Mouse (Mus musculus): ENCODE measurements around the gene Clec4d. TPM values are rescaled to one million over a fixed set of nuclear protein-coding genes. Genes with fewer than 3 reads are reported as not detected.
"Not testable (repeated sequence)": the region's sequence is repeated elsewhere in the genome, so short reads cannot be mapped to it uniquely, and the experiment has no call there.

Gene Clec4d
- total RNA-seq (2021), result not detected
- long read RNA-seq, experiment 1, result 0 reads
- long read RNA-seq, experiment 2, result 0 reads

- DNase-seq, result no peak
Observed at GRCm38 (mm10) chr6:123261555-123262161, at the start of gene Clec4d. Gene Clec4d (plus strand): TSS chr6:123262111.

- DNase-seq, result no peak
Observed at GRCm38 (mm10) chr6:123227519-123228166, 34.3 kb upstream of the Clec4d start.

DNA sequence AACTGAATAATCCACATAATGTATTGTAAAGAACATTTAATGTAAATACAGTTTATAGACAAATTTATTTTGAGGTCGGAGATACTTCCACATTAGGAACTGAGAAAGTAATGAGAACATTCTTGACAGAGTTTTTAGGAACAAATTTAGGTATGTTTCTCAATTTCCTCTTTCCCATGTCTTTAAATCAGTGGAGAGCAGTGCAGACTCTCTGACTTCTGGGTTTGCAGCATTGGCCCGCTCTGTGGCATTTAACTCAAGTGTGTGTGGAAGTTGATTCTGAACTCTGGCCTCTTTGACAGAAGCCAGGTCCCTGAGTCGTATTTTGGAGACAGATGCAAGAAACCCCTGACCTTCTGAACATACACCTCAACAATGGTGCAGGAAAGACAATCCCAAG, 32.3 kb upstream of the Clec4d start, which contains the start of gene Clec4n:
TSS of gene Clec4n (plus strand) at position 200 of the 400 bp plus-strand sequence.
- DNase-seq, result no peak

DNA sequence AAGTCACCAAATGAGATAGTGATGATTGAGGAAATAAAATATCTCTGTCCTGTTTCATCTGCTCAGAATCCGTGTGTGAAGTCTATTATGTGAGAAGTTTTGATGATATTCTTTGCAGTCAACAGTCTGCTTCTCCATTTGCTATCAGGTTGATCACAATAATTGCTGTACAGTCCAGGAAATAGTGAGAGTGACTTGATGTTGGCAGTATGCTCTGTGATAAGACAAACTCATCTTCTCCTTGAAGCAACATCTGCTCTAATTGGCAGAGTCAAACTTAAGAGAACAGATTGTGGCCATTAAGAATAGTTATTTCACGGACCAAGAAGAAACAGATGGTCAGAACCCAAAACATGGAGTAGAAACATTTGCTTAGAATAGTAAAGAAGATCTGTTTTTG, 30.8 kb upstream of the Clec4d start:
- no peak for DNase-seq

DNA sequence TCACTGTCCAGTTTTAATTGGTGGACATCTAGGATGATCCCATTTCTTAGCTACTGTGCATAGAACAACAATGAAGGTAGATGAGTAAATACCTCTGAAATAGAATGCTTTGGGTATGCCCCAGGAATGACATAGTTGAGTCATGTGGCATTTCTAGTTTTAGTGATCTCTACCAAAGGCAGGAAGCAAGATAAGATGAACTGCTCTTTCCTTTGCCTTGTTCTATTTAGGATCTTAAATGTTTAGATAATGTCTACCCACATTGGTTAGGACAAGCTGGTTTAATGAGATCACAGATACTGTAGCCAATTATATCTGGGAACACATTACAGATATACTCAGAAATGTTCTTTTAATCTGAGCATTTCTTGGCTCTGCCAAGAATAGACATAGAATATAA, 24.3 kb upstream of the Clec4d start:
- no peak for DNase-seq

DNA sequence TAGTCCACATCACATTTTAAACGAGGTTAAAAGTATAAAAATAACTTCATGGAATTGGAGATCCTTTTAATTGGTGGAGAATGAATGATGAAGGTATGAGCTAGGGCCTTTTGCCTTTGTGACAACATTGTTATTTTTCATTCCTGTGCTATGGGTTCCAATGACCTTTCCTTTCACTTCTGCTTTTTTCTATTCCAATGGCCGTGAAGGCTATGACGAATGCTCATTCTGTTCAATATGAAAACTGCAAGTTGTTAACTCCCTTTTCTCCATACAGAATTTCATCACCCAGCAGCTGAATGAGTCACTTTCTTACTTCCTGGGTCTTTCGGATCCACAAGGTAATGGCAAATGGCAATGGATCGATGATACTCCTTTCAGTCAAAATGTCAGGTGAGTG, 17.7 kb upstream of the Clec4d start:
- DNase-seq, result no peak

DNA sequence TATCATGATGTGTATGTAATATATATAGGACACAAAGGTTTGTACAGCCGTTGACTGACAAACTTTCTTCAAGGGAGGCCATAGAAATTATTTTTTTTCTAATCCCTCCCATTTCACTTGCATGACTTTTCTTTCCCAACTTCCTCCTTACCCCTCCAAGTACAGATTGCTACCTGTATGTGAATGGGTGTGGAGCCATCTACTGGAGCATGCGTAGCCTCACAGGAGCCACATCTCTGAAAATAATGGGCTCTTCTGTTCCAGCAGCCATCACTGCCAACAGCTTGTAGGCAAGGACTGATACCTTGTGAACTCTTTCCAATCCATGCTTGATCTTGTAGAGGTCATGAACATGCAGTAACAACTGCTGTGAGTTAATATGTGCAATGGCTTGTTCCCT, 13.0 kb upstream of the Clec4d start:
- DNase-seq, result not testable (repeated sequence)

- no peak for DNase-seq
Observed at GRCm38 (mm10) chr6:123252735-123253134, 9.2 kb upstream of the Clec4d start.

GRCm38 (mm10) chr6:123258946-123259345, 3.0 kb upstream of the Clec4d start:
- DNase-seq, result no peak

DNA sequence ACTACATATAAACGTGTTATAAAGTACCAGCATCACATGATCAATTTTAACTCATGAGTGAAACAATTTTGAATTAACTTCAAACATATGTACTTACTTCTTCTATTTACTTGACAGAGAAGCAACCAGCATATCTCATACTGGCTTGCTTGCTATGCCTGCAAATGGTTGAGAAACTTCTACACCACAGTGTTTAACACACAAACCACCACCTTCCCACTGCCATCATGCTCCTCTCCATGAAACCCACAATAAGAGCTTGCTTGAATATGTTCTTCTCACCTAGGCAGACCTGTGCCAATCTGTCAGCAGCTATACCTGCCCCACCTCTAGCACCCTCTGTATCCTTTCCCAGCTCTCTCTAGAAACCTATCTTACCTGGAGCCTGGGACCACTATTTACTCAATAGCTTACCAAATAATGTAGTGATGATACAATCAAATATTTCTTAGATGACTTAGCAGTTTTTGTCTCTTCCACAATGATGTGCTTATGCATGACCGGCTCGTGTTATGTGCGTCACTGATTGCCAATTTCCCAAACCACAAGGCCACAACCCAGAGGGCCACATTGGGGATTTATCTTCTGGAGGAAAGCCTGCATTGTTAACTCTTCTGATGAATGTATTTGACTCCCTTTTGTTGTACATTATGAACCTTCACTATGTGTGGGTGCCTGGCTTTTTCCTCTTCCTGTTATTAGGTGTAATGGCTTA, 1.9 kb upstream of the Clec4d start:
- no peak for DNase-seq

DNA sequence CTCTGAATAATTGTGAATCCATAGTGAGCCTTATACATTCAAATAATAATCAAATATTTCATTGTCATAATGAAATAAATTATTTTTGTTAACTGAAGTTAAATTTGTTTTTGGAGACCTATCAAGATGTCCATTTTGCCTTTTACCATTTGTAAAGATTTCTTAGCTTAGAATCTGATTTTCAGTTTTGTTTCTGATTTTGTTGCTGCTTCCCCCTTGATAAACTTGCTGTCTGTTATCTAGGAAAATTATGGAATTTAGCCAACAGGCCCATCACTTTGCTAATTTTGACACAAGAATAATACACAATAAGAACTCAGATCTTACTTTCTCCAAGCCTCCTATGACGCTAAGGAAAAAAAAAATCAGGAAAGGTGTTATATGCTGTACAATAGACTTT, 1.0 kb upstream of the Clec4d start:
- no peak for DNase-seq

DNA sequence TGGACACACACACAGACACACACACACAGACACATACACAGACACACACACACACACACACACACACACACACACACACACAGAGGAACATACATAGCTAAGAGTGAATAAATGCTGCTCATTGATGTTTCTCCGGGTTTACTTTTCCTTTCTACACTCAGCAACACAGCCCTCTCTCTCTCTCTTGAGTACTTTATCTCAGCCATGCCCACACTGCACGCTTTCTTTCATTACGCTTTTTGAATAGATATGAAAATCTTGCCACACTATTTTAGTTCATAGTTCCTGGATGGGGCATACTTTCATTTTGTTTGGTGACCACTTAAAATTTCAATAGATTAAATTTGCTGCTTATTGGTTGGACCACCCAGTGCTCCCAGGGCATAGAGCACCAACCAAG, 2.3 kb downstream of the Clec4d start:
- DNase-seq, result no peak

GRCm38 (mm10) chr6:123265809-123266208, 3.9 kb downstream of the Clec4d start:
- no peak for DNase-seq

- no peak for DNase-seq
Observed at GRCm38 (mm10) chr6:123266945-123267344, 5.0 kb downstream of the Clec4d start.

DNA sequence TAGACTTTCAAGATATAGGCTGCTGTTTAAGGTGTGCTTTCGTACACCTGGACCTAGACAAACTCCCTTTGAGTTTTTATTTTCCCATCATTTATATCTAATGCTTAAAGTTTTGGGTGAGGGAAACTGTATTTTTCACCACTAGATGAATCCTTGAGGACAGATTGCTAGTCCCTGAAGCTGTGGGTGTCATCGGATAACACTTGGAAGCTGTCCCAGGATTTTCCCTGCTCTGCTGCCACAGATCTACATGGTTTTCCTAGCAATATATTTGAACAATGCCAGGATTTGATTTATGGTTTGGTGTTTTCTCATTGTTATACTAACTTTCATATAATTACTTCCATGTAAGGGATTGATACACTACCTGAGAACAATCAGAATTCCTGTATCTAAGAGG, 17.5 kb downstream of the Clec4d start:
- DNase-seq, result no peak

GRCm38 (mm10) chr6:123286311-123286710, 24.4 kb downstream of the Clec4d start:
- DNase-seq, result no peak

GRCm38 (mm10) chr6:123288931-123289330, 27.0 kb downstream of the Clec4d start:
- DNase-seq, result no peak

GRCm38 (mm10) chr6:123289753-123290152, 27.8 kb downstream of the Clec4d start, which contains the start of gene Clec4e:
Gene Clec4e (minus strand): TSS chr6:123289870.
- no peak for DNase-seq

DNA sequence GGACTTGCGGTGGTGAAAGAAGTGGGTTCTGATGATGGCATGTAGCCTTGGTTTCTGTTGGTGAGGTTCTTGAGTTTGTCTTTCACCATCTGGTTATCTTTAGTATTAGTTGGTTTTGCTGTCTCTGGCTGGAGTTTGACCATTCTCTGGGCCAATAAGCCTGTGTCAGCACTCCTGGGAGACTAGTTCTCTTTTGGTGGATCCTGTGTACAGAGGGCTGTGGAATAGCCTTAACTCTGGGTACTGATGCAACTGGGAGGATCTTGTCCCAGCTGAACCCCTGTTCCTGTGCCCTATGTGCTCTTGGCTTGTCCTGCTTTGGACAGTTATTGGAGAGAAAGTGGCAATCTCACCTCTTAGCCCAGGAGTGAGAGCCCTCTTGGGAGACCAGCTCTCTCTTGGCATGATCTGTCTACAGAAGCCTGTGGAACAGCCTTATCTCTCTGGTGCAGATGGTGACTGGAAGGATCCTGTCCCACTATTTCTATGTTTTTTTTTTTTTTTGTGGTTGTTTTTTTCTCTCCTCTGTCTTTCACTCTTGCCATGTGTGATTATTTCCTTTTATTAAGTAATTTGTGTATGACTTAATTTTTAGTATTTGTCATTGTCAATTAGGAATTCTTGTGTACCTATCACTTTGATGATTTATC, 31.0 kb downstream of the Clec4d start:
- DNase-seq, result no peak

DNA sequence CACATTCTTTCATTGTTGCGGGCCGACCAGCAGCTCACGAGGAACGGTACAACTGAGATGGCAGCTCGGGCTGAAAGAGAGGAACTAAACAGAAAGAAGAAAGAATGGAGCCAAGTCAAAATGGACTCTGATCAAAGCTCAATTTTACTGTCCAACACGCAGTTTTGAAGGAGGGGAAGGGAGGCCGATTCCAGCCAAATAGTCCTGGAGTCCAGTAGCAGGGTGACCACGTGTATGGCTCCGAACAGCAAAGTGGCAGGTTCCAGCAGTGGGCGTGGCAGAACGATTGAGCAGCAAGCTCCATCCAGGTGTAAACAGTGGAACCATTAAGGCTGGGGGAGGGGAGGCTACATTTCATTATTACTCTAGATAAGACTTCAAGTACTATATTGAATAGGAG, 31.6 kb downstream of the Clec4d start:
- not testable (repeated sequence) for DNase-seq

DNA sequence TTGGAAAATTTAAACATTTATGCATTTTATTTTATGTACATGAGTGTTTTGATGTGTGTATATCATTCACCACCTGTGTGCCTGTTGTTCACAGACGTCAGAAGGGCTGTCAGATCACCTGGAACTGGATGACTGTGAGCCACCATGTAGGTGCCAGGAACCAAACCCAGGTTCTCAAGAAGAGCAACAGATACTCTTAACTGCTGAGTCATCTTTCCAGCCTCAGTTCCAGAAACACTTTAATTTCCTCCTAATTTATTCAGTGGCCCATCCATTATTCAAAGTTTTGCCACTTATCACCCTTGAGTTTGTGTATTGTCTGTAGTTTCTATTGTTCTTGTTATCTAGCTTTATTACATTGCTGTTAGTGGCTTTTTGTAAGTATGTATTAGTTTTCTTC, 34.8 kb downstream of the Clec4d start:
- DNase-seq, result no peak

DNA sequence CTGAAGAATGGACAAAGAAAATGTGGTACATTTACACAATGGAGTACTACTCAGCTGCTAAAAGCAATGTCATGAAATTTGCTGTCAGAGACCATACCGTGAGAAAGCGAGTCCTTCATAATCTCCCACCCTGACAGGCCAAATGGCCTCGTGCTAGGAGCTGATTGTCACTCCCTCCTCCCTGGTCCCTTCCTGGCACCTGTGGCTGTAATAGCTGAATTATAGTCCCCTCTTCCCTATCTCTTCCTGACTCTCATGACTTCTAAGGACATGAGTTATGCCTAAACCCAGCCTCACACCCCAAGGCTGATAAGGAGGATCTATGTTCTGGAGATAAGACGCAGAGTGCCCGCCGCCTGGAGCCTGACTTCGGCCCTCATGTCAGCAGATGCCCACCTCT, 44.4 kb downstream of the Clec4d start:
- DNase-seq, result not testable (repeated sequence)

DNA sequence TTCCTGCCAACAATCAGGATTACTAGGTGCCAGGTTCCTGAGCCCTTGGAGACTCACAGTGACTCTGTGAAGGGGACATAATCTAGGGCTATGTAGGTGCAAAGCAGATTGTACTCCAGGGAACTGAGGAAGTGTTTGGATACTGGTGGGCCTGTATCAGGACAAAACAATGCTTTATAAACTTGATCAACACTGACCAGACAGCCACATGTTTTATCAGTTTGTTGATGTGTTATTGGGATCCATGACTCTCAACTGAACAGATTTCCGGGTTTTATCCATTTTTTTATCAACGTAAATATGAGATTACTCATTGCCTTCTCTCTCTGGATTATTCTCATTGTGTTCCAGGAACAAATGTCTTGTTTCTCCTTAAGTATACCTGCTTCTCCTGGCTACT, 46.1 kb downstream of the Clec4d start, which contains the start of gene Vmn2r19:
TSS of gene Vmn2r19 (plus strand) at position 301 of the 400 bp plus-strand sequence.
- DNase-seq, result no peak

Measured in gastrocnemius, postnatal 25 days (tissue).